8 mouse cellular contexts compared by ENCODE assay signal in the genomic region with DNA sequence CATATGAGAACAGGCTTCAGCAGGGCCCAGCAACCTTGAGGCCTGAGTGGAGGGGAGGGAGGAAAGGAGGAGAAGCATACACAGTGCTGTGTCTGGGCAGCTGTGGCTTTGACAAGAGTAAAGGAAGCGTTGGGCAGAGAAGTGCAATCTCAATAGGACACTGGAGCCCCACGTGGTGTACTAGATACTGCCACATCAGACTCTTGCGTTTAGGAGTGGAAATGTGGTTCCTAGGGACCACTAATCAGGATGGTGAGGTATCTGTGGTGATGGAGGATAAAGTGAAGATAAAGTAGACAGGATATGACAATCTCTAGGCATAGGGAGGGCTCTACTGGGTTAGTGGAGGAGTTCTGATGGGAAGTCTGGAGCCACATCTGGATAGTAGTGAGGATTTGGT. TPM values are rescaled to one million over a fixed set of nuclear protein-coding genes. Genes with fewer than 3 reads are reported as not detected.
A peak's percentile ranks its signal among the peaks of the same experiment; 100 is the strongest.
DNase-seq lines count a peak whose midpoint lies in the region; ATAC-seq and TF ChIP-seq lines count a peak whose summit lies in the region.

No protein-coding gene starts in this region.

- peak overlapping the region; percentile 71 for H3K4me3 ChIP-seq in layer of hippocampus, adult 2 months
- H3K4me3 ChIP-seq in embryonic facial prominence, embryonic 11.5 days (ENCODE audit: low read depth, low read length), result peak overlapping the region; percentile 52
- peak overlapping the region; percentile 86 for H3K4me3 ChIP-seq in limb, embryonic 10.5 days
- peak overlapping the region; percentile 81 for H3K4me3 ChIP-seq in neural tube, embryonic 13.5 days

- no peaks in the 10 kb centered on the region for H3K9me3 ChIP-seq in embryonic facial prominence, embryonic 11.5 days (replicated peaks; ENCODE audit: control insufficient read depth, low read length)
- no peaks in the 10 kb centered on the region for H3K9me3 ChIP-seq in limb, embryonic 10.5 days (replicated peaks)
- H3K9me3 ChIP-seq in neural tube, embryonic 13.5 days, result no peaks in the 10 kb centered on the region

- intact Hi-C loops in left cerebral cortex, postnatal 36 days (cut with DNase I), result no loop called here

- H3K9ac ChIP-seq in embryonic facial prominence, embryonic 11.5 days (replicated peaks; ENCODE audit: low read length), result no peak overlapping the region; the same call in 1 of the 2 replicates
- H3K9ac ChIP-seq in neural tube, embryonic 13.5 days, result peak overlapping the region; percentile 80

- peaks cover 4% of the 10 kb centered on the region; the same call in 1 of the 2 replicates for H3K4me1 ChIP-seq in embryonic facial prominence, embryonic 11.5 days (ENCODE audit: control insufficient read depth, insufficient read depth, low read length)
- H3K4me1 ChIP-seq in limb, embryonic 10.5 days, result peaks cover 39% of the 10 kb centered on the region
- H3K4me1 ChIP-seq in neural tube, embryonic 13.5 days (replicated peaks), result peaks cover 42% of the 10 kb centered on the region

- H3K27me3 ChIP-seq in embryonic facial prominence, embryonic 11.5 days (ENCODE audit: control insufficient read depth, insufficient read depth, low read length), result no peaks in the 10 kb centered on the region
- H3K27me3 ChIP-seq in limb, embryonic 10.5 days (ENCODE audit: low read depth, poor library complexity, severe bottlenecking), result no peaks in the 10 kb centered on the region
- no peaks in the 10 kb centered on the region for H3K27me3 ChIP-seq in neural tube, embryonic 13.5 days

- no peak for ATAC-seq in embryonic facial prominence, embryonic 11.5 days (replicated peaks; ENCODE audit: insufficient number of reproducible peaks, low FRiP score, low TSS enrichment, low read depth)
- no peak for ATAC-seq in neural tube, embryonic 13.5 days (ENCODE audit: low read depth)
- ATAC-seq in monocyte, adult 5-6 weeks (replicated peaks; ENCODE audit: insufficient number of reproducible peaks, low FRiP score, low TSS enrichment, poor library complexity, severe bottlenecking), result no peak

- peak overlapping the region; percentile 71 for H3K4me2 ChIP-seq in embryonic facial prominence, embryonic 11.5 days (ENCODE audit: low read depth, low read length)
- peak overlapping the region; percentile 86 for H3K4me2 ChIP-seq in neural tube, embryonic 13.5 days

- WGBS in embryonic facial prominence, embryonic 11.5 days, result 69% methylated on average over 3 of the region's 3 CpGs
- WGBS in limb, embryonic 10.5 days, result 82% methylated on average over 3 of the region's 3 CpGs
- 65% methylated on average over 3 of the region's 3 CpGs for WGBS in neural tube, embryonic 13.5 days

- peak overlapping the region; percentile 93 for H3K27ac ChIP-seq in layer of hippocampus, adult 2 months
- no peak overlapping the region for H3K27ac ChIP-seq in embryonic facial prominence, embryonic 11.5 days (replicated peaks; ENCODE audit: low read depth, low read length)
- H3K27ac ChIP-seq in limb, embryonic 10.5 days, result peak overlapping the region; percentile 84; the same call in 1 of the 2 replicates
- peak overlapping the region; percentile 89 for H3K27ac ChIP-seq in neural tube, embryonic 13.5 days (replicated peaks)

- TF ChIP-seq CTCF in layer of hippocampus, adult 2 months (conservative IDR thresholded peaks at IDR 0.05), result no peak

- peaks cover 3% of the 10 kb centered on the region; the same call in 1 of the 2 replicates for H3K36me3 ChIP-seq in embryonic facial prominence, embryonic 11.5 days (replicated peaks; ENCODE audit: control insufficient read depth, insufficient read depth, low read depth, low read length)
- H3K36me3 ChIP-seq in limb, embryonic 10.5 days, result peaks cover 47% of the 10 kb centered on the region
- H3K36me3 ChIP-seq in neural tube, embryonic 13.5 days, result peaks cover 31% of the 10 kb centered on the region

- no peak for DNase-seq in layer of hippocampus, adult 2 months (ENCODE audit: low spot score in 2 of 2)
- no peak for DNase-seq in layer of hippocampus, adult 8-10 months (ENCODE audit: low spot score in 2 of 2)
- DNase-seq in embryonic facial prominence, embryonic 11.5 days (ENCODE audit: low spot score), result no peak
- DNase-seq in limb, embryonic 10.5 days (ENCODE audit: low spot score), result no peak
- DNase-seq in urinary bladder, postnatal 36 days (ENCODE audit: low spot score in 2 of 2), result no peak
- no peak for DNase-seq in left cerebral cortex, postnatal 36 days (ENCODE audit: low spot score in 2 of 2)

RNA-seq across cellular contexts. Expression of gene Kri1, which starts 1.0 kb away (rescaled TPM):
- 10 to 100 TPM; 45.1 to 46.6 TPM for total RNA-seq in layer of hippocampus, adult 2 months (2021)
- total RNA-seq in layer of hippocampus, adult 8-10 months (2022), result 10 to 100 TPM; 43.2 to 48.9 (median 44.5) TPM
- 11.4 and 13.3 TPM in 2 replicates for polyA plus RNA-seq in embryonic facial prominence, embryonic 11.5 days (2014; fragmentation: Nextera tagmentation; extraction: Ambion mirVana)
- 18.9 and 19.1 TPM in 2 replicates for polyA plus RNA-seq in limb, embryonic 10.5 days (2016; fragmentation: Nextera tagmentation; extraction: Ambion mirVana)
- 11.1 and 15.1 TPM in 2 replicates for polyA plus RNA-seq in neural tube, embryonic 13.5 days (2015; fragmentation: Nextera tagmentation; extraction: Ambion mirVana)
- 91.2 to 154 TPM (median 120 TPM) in 3 replicates for total RNA-seq in monocyte, adult 5-6 weeks (2017)
- total RNA-seq in left cerebral cortex, postnatal 36 days (2021), result 10 to 100 TPM; 32.6 to 44.4 TPM

RNA-seq across cellular contexts. Expression of gene Cdkn2d, which starts 4.5 kb away (rescaled TPM):
- 10 to 100 TPM; 53.7 to 54.4 TPM for total RNA-seq in layer of hippocampus, adult 2 months (2021)
- total RNA-seq in layer of hippocampus, adult 8-10 months (2022), result 10 to 100 TPM; 48.8 to 61.6 (median 55.9) TPM
- 51.3 and 55.0 TPM in 2 replicates for polyA plus RNA-seq in embryonic facial prominence, embryonic 11.5 days (2014; fragmentation: Nextera tagmentation; extraction: Ambion mirVana)
- 32.7 and 38.0 TPM in 2 replicates for polyA plus RNA-seq in limb, embryonic 10.5 days (2016; fragmentation: Nextera tagmentation; extraction: Ambion mirVana)
- 95.5 and 114 TPM in 2 replicates for polyA plus RNA-seq in neural tube, embryonic 13.5 days (2015; fragmentation: Nextera tagmentation; extraction: Ambion mirVana)
- total RNA-seq in monocyte, adult 5-6 weeks (2017), result 58.8 to 83.6 TPM (median 66.5 TPM) in 3 replicates
- total RNA-seq in left cerebral cortex, postnatal 36 days (2021), result 10 to 100 TPM; 52.7 to 58.8 TPM

RNA-seq across cellular contexts. Expression of gene Atg4d, which starts 21.7 kb away (rescaled TPM):
- total RNA-seq in layer of hippocampus, adult 2 months (2021), result 10 to 100 TPM; 39.8 to 40.2 TPM
- 10 to 100 TPM; 37.3 to 45.0 (median 38.1) TPM for total RNA-seq in layer of hippocampus, adult 8-10 months (2022)
- 28.5 and 31.1 TPM in 2 replicates for polyA plus RNA-seq in embryonic facial prominence, embryonic 11.5 days (2014; fragmentation: Nextera tagmentation; extraction: Ambion mirVana)
- 38.5 and 41.3 TPM in 2 replicates for polyA plus RNA-seq in limb, embryonic 10.5 days (2016; fragmentation: Nextera tagmentation; extraction: Ambion mirVana)
- 55.3 and 56.1 TPM in 2 replicates for polyA plus RNA-seq in neural tube, embryonic 13.5 days (2015; fragmentation: Nextera tagmentation; extraction: Ambion mirVana)
- 31.7 to 39.6 TPM (median 34.6 TPM) in 3 replicates for total RNA-seq in monocyte, adult 5-6 weeks (2017)
- 10 to 100 TPM; 47.1 to 48.8 TPM for total RNA-seq in left cerebral cortex, postnatal 36 days (2021)

RNA-seq across cellular contexts. Expression of gene Ap1m2, which starts 25.4 kb away (rescaled TPM):
- under 1 TPM; 0.41 to 0.76 TPM for total RNA-seq in layer of hippocampus, adult 2 months (2021)
- total RNA-seq in layer of hippocampus, adult 8-10 months (2022), result 1 to 10 TPM in 3 of 4 experiments, under 1 TPM in 1; 0.35 to 2.0 (median 1.6) TPM
- 15.9 and 16.3 TPM in 2 replicates for polyA plus RNA-seq in embryonic facial prominence, embryonic 11.5 days (2014; fragmentation: Nextera tagmentation; extraction: Ambion mirVana)
- polyA plus RNA-seq in limb, embryonic 10.5 days (2016; fragmentation: Nextera tagmentation; extraction: Ambion mirVana), result 7.8 and 8.6 TPM in 2 replicates
- polyA plus RNA-seq in neural tube, embryonic 13.5 days (2015; fragmentation: Nextera tagmentation; extraction: Ambion mirVana), result 0.89 and 1.1 TPM in 2 replicates
- 1.6 to 2.0 TPM (median 1.8 TPM) in 3 replicates for total RNA-seq in monocyte, adult 5-6 weeks (2017)
- 1 to 10 TPM in 1 of 2 experiments, under 1 TPM in 1; 0.72 to 1.6 TPM for total RNA-seq in left cerebral cortex, postnatal 36 days (2021)

RNA-seq across cellular contexts. Expression of gene Slc44a2, which starts 33.7 kb away (rescaled TPM):
- total RNA-seq in layer of hippocampus, adult 2 months (2021), result 10 to 100 TPM; 50.7 to 52.6 TPM
- 10 to 100 TPM; 55.2 to 74.2 (median 64.7) TPM for total RNA-seq in layer of hippocampus, adult 8-10 months (2022)
- polyA plus RNA-seq in embryonic facial prominence, embryonic 11.5 days (2014; fragmentation: Nextera tagmentation; extraction: Ambion mirVana), result 86.0 and 89.8 TPM in 2 replicates
- 68.5 and 81.1 TPM in 2 replicates for polyA plus RNA-seq in limb, embryonic 10.5 days (2016; fragmentation: Nextera tagmentation; extraction: Ambion mirVana)
- 70.1 and 73.1 TPM in 2 replicates for polyA plus RNA-seq in neural tube, embryonic 13.5 days (2015; fragmentation: Nextera tagmentation; extraction: Ambion mirVana)
- total RNA-seq in monocyte, adult 5-6 weeks (2017), result 230 to 297 TPM (median 259 TPM) in 3 replicates
- 10 to 100 TPM; 43.0 to 52.5 TPM for total RNA-seq in left cerebral cortex, postnatal 36 days (2021)
